Mouse (Mus musculus): Measurements from ENCODE around the gene Gphb5. TPM values are rescaled to one million over a fixed set of nuclear protein-coding genes. Genes with fewer than 3 reads are reported as not detected.

Gphb5 gene
- polyA plus RNA-seq, 1 experiment from 2014 or later = not detected

- Histone ChIP-seq H3K27ac (replicated peaks) (0 out of 2 replicates have a peak overlapping the region, but pooled peaks have one; percentile 20), H3K9me3 (no peaks in the 10 kb centered on the region), H3K4me1 (peaks cover 23% of the 10 kb centered on the region), H3K4me3 (no peak overlapping the region), H3K4me2 (no peak overlapping the region), H3K9ac (no peak overlapping the region), H3K36me3 (peaks cover 11% of the 10 kb centered on the region; the same call in 1 of the 2 replicates), H3K27me3 (replicated peaks) (no peaks in the 10 kb centered on the region)
- no peak for ATAC-seq (ENCODE audit: extremely low read depth, insufficient number of reproducible peaks, low FRiP score, low TSS enrichment)
- 71% methylated on average over 14 of the region's 14 CpGs for WGBS
Observed at GRCm38 (mm10) chr12:75365621-75366124, 50.9 kb downstream of the Gphb5 start.

- no peaks in the 10 kb centered on the region for H3K9me3 ChIP-seq
- ATAC-seq (ENCODE audit: extremely low read depth, insufficient number of reproducible peaks, low FRiP score, low TSS enrichment) = no peak
- H3K4me1 ChIP-seq = peaks cover 31% of the 10 kb centered on the region
- no peaks in the 10 kb centered on the region for H3K27me3 ChIP-seq (replicated peaks)
- peaks cover 11% of the 10 kb centered on the region; the same call in 1 of the 2 replicates for H3K36me3 ChIP-seq
- no peak overlapping the region for H3K9ac ChIP-seq
- H3K27ac ChIP-seq (replicated peaks) = no peak overlapping the region
- H3K4me3 ChIP-seq = no peak overlapping the region
- no peak overlapping the region for H3K4me2 ChIP-seq
- 87% methylated on average over 4 of the region's 4 CpGs for WGBS
Observed at GRCm38 (mm10) chr12:75364416-75364815, 52.2 kb downstream of the Gphb5 start.

- Histone ChIP-seq H3K9me3 (no peaks in the 10 kb centered on the region), H3K27ac (replicated peaks) (no peak overlapping the region), H3K4me1 (peaks cover 18% of the 10 kb centered on the region), H3K36me3 (peaks cover 11% of the 10 kb centered on the region; the same call in 1 of the 2 replicates), H3K4me2 (no peak overlapping the region), H3K4me3 (no peak overlapping the region), H3K9ac (no peak overlapping the region), H3K27me3 (replicated peaks) (no peaks in the 10 kb centered on the region)
- ATAC-seq (ENCODE audit: extremely low read depth, insufficient number of reproducible peaks, low FRiP score, low TSS enrichment) = no peak
- 88% methylated on average over 16 of the region's 16 CpGs for WGBS
Observed at GRCm38 (mm10) chr12:75362456-75362855, 54.1 kb downstream of the Gphb5 start.

Other genes with a start within 250 kb of the Gphb5 start
- not detected in 2 replicates for gene Kcnh5, start 239.4 kb downstream of the Gphb5 start, polyA plus RNA-seq (2015; fragmentation: Nextera tagmentation; extraction: Ambion mirVana)
- 41.5 and 43.0 TPM in 2 replicates for gene Rhoj, start 108.5 kb downstream of the Gphb5 start, polyA plus RNA-seq (2015; fragmentation: Nextera tagmentation; extraction: Ambion mirVana)
- 8.5 and 8.8 TPM in 2 replicates for gene Ppp2r5e, start 179.5 kb upstream of the Gphb5 start, polyA plus RNA-seq (2015; fragmentation: Nextera tagmentation; extraction: Ambion mirVana)